Mouse (Mus musculus) embryonic fibroblast, embryonic 13.5 days (primary cell): ENCODE results near the gene Gm44579.

Experiments used
- CTCF ChIP-seq: IDR thresholded peaks from 2 replicates; pipeline ENCODE4 v1.5.1; 2011; ENCODE audit warnings: mild to moderate bottlenecking, control low read depth, low read length, moderate library complexity, borderline replicate concordance; ENCODE audit not compliant: insufficient read depth
- POLR2A ChIP-seq: IDR thresholded peaks from 2 replicates; pipeline ENCODE4 v1.6.1; 2011; ENCODE audit warnings: low read depth, mild to moderate bottlenecking, control low read depth, low read length, moderate library complexity

GRCm38 (mm10) chr15:98166963-98167644 is 53.7 kb downstream of the Gm44579 start, which contains the start of gene Ccdc184:
- TF ChIP-seq POLR2A (no peak), CTCF (no peak)
